Mouse (Mus musculus) ES-E14 (cell line): Measurements from ENCODE around the gene Zfr2.

Experiments used
- CHD2 ChIP-seq: IDR thresholded peaks from 2 replicates; pipeline ENCODE4 v1.6.1; 2014; ENCODE audit warnings: mild to moderate bottlenecking, low read depth, low read length, inconsistent platforms
- HCFC1 ChIP-seq: IDR thresholded peaks from 2 replicates; pipeline ENCODE4 v1.6.1; 2012; ENCODE audit warnings: low read length, inconsistent platforms, borderline replicate concordance; ENCODE audit not compliant: insufficient read depth
- MAFK ChIP-seq: IDR thresholded peaks from 2 replicates; pipeline ENCODE4 v1.6.1; 2014; ENCODE audit warnings: mild to moderate bottlenecking, low read depth, low read length, inconsistent platforms; ENCODE audit not compliant: insufficient read depth
- ZC3H11A ChIP-seq: IDR thresholded peaks from 2 replicates; pipeline ENCODE4 v1.6.1; 2012; ENCODE audit warnings: low read depth, mild to moderate bottlenecking, inconsistent platforms, low read length, borderline replicate concordance
- ZNF384 ChIP-seq: IDR thresholded peaks from 2 replicates; pipeline ENCODE4 v1.6.1; 2012; ENCODE audit warnings: low read depth, low read length, inconsistent platforms

- TF ChIP-seq HCFC1 (no peak), CHD2 (no peak), ZC3H11A (no peak), ZNF384 (no peak), MAFK (no peak)
Observed at GRCm38 (mm10) chr10:81257158-81258039, 24.4 kb downstream of the Zfr2 start.
